Mouse (Mus musculus) heart, adult 11 months (tissue): Measurements from ENCODE around the gene Psmb6.
"Not testable (repeated sequence)": the region's sequence is repeated elsewhere in the genome, so short reads cannot be mapped to it uniquely, and the experiment has no call there.

ENCODE experiments used
- DNase-seq: peaks from one replicate; pipeline ENCODE4 v3.0.0; 2022

Psmb6 gene

GRCm38 (mm10) chr11:70524782-70525181 is 385 bp upstream of the Psmb6 start:
- DNase-seq: no peak

GRCm38 (mm10) chr11:70525726-70526125 is 559 bp downstream of the Psmb6 start:
- peak; percentile 89 for DNase-seq

- peak; percentile 92 for DNase-seq
Measured at GRCm38 (mm10) chr11:70526211-70526610, 1.0 kb downstream of the Psmb6 start.

GRCm38 (mm10) chr11:70528610-70529009 is 3.4 kb downstream of the Psmb6 start:
- DNase-seq: no peak

- DNase-seq: not testable (repeated sequence)
Measured at GRCm38 (mm10) chr11:70531065-70531464, 5.9 kb downstream of the Psmb6 start.

- DNase-seq: no peak
Measured at GRCm38 (mm10) chr11:70532839-70533238, 7.7 kb downstream of the Psmb6 start, which contains the start of gene Gm40193. Gene Gm40193 (minus strand): TSS chr11:70532939.

- DNase-seq: no peak
Measured at GRCm38 (mm10) chr11:70539423-70539822, 14.3 kb downstream of the Psmb6 start.

GRCm38 (mm10) chr11:70539877-70540587 is 14.9 kb downstream of the Psmb6 start, which contains the start of gene Pld2:
Gene Pld2 (plus strand): TSS chr11:70540064.
- DNase-seq: peak; percentile 100

GRCm38 (mm10) chr11:70540928-70541327 is 15.8 kb downstream of the Psmb6 start:
- peak; percentile 91 for DNase-seq

- no peak for DNase-seq
Measured at GRCm38 (mm10) chr11:70541415-70541814, 16.2 kb downstream of the Psmb6 start.

- DNase-seq: no peak
Measured at GRCm38 (mm10) chr11:70544496-70544895, 19.3 kb downstream of the Psmb6 start.

- DNase-seq: no peak
Measured at GRCm38 (mm10) chr11:70551526-70551925, 26.4 kb downstream of the Psmb6 start.

- no peak for DNase-seq
Measured at GRCm38 (mm10) chr11:70553940-70554339, 28.8 kb downstream of the Psmb6 start.

- DNase-seq: no peak
Measured at GRCm38 (mm10) chr11:70557545-70557944, 32.4 kb downstream of the Psmb6 start.

GRCm38 (mm10) chr11:70561937-70562286 is 36.7 kb downstream of the Psmb6 start:
- DNase-seq: no peak

- peak; percentile 99 for DNase-seq
Measured at GRCm38 (mm10) chr11:70562287-70562994, 37.3 kb downstream of the Psmb6 start, which contains the start of gene Mink1. Gene Mink1 (plus strand): TSS chr11:70562881.

- no peak for DNase-seq
Measured at GRCm38 (mm10) chr11:70562995-70563469, 37.9 kb downstream of the Psmb6 start.

GRCm38 (mm10) chr11:70563470-70564275 is 38.5 kb downstream of the Psmb6 start:
- peak; percentile 96 for DNase-seq

GRCm38 (mm10) chr11:70564276-70564873 is 39.2 kb downstream of the Psmb6 start:
- DNase-seq: no peak

GRCm38 (mm10) chr11:70566586-70566985 is 41.4 kb downstream of the Psmb6 start:
- DNase-seq: no peak

GRCm38 (mm10) chr11:70570614-70571013 is 45.4 kb downstream of the Psmb6 start:
- not testable (repeated sequence) for DNase-seq

GRCm38 (mm10) chr11:70571641-70572040 is 46.5 kb downstream of the Psmb6 start:
- no peak for DNase-seq
